Mouse (Mus musculus) embryonic fibroblast, embryonic 13.5 days (primary cell): ENCODE results near the gene Hist1h2bp. TPM values are rescaled to one million over a fixed set of nuclear protein-coding genes. Genes with fewer than 3 reads are reported as not detected.
A peak's percentile ranks its signal among the peaks of the same experiment; 100 is the strongest.
"Not testable (repeated sequence)": the region's sequence is repeated elsewhere in the genome, so short reads cannot be mapped to it uniquely, and the experiment has no call there.

Experiments used
- H3K27ac ChIP-seq: 2 replicates; pipeline ENCODE4 v1.5.1; 2012; ENCODE audit warnings: low read length, control low read depth, inconsistent platforms; ENCODE audit not compliant: insufficient read depth
- H3K4me1 ChIP-seq: 2 replicates; pipeline ENCODE4 v1.6.1; 2011; ENCODE audit warnings: low read length; ENCODE audit not compliant: control insufficient read depth, insufficient read depth
- H3K4me3 ChIP-seq: 2 replicates; pipeline ENCODE4 v1.5.1; 2011; ENCODE audit warnings: mild to moderate bottlenecking, control low read depth, low read length; ENCODE audit not compliant: insufficient read depth
- CTCF ChIP-seq: IDR thresholded peaks from 2 replicates; pipeline ENCODE4 v1.5.1; 2011; ENCODE audit warnings: mild to moderate bottlenecking, control low read depth, low read length, moderate library complexity, borderline replicate concordance; ENCODE audit not compliant: insufficient read depth
- POLR2A ChIP-seq: IDR thresholded peaks from 2 replicates; pipeline ENCODE4 v1.6.1; 2011; ENCODE audit warnings: low read depth, mild to moderate bottlenecking, control low read depth, low read length, moderate library complexity
- polyA plus RNA-seq: library from polyadenylated mRNA; stranded (reverse); fragments of >200 nt; gene quantifications from 2 replicates; pipeline ENCODE4 v1.2.4, GENCODE M21; 2011; ENCODE audit warnings: low read depth; ENCODE audit not compliant: missing spikeins, insufficient read length

Gene Hist1h2bp
- polyA plus RNA-seq, 1 experiment = 1.0 TPM

DNA sequence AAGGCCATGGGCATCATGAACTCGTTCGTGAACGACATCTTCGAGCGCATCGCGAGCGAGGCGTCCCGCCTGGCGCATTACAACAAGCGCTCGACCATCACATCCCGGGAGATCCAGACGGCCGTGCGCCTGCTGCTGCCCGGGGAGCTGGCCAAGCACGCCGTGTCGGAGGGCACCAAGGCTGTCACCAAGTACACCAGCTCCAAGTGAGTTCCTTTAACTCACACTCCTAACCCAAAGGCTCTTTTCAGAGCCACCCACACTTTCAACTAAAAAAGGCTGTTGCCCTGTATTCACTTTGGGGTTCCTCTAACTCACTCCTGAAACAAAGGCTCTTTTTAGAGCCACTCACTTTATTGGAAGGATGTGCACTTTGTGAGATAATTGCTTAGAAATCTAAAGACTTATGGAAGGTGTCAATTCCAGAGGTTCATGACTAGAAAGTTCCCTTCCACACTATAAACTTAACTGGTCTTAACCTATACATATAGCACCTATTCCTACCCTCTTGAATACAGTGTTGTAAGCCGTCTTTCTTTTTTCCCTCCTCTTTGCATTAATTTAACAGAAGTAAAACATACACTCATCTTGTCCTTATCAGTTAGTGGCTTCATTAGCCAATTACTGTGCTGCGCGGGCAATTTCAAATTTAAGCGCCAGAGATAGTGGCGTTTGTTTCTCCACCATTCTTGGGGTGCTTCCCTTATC is 32.8 kb upstream of the Hist1h2bp start:
- not testable (repeated sequence) for H3K4me1 ChIP-seq
- peak overlapping the region; percentile 55 for H3K4me3 ChIP-seq
- peak overlapping the region; percentile 71 for H3K27ac ChIP-seq
- TF ChIP-seq POLR2A = peak; percentile 56; the same call in 1 of the 2 replicates

GRCm38 (mm10) chr13:21755707-21756106 is 31.6 kb upstream of the Hist1h2bp start:
- H3K4me3 ChIP-seq = no peak overlapping the region
- peaks cover 6% of the 10 kb centered on the region; the same call in 1 of the 2 replicates for H3K4me1 ChIP-seq
- TF ChIP-seq CTCF (no peak), POLR2A (no peak)
- H3K27ac ChIP-seq = no peak overlapping the region

GRCm38 (mm10) chr13:21778814-21779766 is 8.2 kb upstream of the Hist1h2bp start:
- H3K4me1 ChIP-seq = no peaks in the 10 kb centered on the region
- peak; percentile 98 for TF ChIP-seq POLR2A
- no peak for TF ChIP-seq CTCF
- H3K4me3 ChIP-seq = peak overlapping the region; percentile 62
- peak overlapping the region; percentile 63 for H3K27ac ChIP-seq

DNA sequence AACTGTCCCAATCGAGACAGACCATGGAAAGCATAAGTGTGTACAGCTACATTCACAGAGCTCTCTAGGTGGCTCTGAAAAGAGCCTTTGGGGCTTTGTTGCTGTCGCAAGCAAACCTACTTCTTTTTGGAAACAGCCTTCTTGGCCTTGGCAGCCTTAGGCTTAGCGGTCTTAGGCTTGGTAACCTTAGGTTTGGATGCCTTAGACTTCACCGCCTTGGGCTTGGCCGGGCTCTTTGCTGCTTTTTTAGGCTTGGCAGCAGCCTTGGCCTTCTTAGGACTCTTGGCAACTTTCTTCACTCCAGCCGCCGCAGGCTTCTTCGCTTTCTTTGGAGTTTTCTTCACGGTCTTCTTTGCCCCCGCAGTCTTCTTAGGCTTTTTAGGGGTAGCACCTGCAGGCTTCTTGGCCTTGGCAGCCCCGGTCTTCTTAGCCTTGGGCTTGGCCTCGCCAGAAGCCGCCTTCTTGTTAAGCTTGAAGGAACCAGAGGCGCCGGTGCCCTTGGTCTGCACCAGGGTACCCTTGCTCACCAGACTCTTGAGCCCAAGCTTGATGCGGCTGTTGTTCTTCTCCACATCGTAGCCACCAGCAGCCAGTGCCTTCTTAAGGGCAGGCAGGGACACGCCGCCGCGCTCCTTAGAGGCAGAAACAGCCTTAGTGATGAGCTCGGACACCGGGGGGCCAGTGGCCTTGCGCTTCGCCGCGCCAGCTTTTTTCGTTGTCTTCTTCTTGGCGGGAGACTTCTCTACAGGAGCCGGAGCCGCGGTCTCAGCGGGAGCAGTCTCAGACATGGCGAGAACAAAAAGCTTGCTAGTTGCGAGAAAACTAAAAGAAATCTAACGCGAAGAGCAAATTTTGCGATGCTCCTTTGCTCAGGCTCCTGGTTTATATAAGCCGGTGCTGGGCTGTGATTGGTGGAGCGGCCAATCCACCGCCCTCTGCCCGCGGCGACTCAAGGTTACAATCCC is 7.2 kb upstream of the Hist1h2bp start, which contains the start of gene Hist1h1b:
Gene Hist1h1b (minus strand): TSS at position 859 of the 965 bp plus-strand sequence.
- peak; percentile 94 for TF ChIP-seq POLR2A
- TF ChIP-seq CTCF = no peak
- no peaks in the 10 kb centered on the region for H3K4me1 ChIP-seq
- H3K27ac ChIP-seq = peak within 1 kb of the TSS; percentile 63
- peak within 1 kb of the TSS; percentile 62 for H3K4me3 ChIP-seq

GRCm38 (mm10) chr13:21781021-21781555 is 6.2 kb upstream of the Hist1h2bp start:
- no peak overlapping the region for H3K4me3 ChIP-seq
- H3K4me1 ChIP-seq = no peaks in the 10 kb centered on the region
- no peak overlapping the region for H3K27ac ChIP-seq
- TF ChIP-seq CTCF (no peak), POLR2A (no peak)

DNA sequence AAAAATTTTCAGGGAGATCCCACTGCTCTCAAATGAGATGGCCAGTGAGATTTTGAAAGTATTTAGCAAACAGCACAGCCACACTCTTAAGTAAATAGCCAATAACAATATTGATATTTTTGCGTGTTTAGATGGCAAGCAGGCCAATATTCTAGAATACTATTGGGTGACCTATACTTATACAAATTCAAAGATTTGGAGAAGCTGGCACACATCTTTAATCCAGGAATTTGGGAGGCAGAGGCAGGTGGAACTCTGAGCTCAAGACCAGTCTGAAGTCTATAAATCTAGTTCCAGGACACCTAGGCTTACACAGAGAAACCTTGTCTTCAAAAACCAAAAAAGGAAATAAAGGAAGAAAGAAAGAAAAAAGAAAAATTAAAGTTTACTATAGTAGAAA is 5.6 kb upstream of the Hist1h2bp start:
- no peak overlapping the region for H3K4me3 ChIP-seq

DNA sequence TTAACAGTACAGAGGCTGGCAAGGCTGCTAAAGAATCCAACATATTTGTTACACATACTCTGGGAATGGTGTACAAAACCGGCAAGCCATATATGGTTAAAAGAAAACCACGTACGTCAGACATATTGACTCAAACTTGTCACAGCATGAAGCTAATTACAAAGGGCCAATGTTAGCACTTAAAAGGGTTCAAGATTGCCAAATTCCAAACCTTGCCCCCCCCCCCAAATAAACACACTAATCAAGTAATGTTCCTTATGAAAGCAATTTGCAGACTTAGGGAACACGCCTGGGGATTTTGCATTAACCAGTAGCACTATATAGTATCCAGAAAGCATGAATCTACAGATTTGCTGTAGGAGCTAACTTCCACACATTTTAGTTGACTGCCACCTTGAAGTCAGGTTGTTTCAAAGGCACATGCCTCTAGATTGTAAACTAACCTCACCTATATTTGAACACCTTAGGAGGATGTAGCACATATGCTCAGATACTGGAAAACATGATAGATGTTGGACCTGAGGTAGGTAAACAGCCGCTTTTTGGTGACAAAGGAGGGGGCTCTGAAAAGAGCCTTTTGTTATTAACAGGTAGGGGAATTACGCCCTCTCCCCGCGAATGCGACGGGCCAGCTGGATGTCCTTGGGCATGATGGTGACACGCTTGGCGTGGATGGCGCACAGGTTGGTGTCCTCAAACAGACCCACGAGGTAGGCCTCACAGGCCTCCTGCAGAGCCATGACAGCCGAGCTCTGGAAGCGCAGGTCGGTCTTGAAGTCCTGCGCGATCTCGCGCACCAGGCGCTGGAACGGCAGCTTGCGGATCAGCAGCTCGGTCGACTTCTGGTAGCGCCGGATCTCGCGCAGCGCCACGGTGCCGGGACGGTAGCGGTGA is 4.7 kb upstream of the Hist1h2bp start:
- peak overlapping the region; percentile 46 for H3K4me3 ChIP-seq
- peak overlapping the region; percentile 96 for H3K27ac ChIP-seq
- H3K4me1 ChIP-seq = not testable (repeated sequence)
- peak; percentile 87 for TF ChIP-seq POLR2A

More for the DNA sequence above, 5.6 kb upstream of the Hist1h2bp start:
- Histone ChIP-seq H3K27ac (no peak overlapping the region), H3K4me1 (no peaks in the 10 kb centered on the region)
- no peak for TF ChIP-seq CTCF
- no peak for TF ChIP-seq POLR2A

DNA sequence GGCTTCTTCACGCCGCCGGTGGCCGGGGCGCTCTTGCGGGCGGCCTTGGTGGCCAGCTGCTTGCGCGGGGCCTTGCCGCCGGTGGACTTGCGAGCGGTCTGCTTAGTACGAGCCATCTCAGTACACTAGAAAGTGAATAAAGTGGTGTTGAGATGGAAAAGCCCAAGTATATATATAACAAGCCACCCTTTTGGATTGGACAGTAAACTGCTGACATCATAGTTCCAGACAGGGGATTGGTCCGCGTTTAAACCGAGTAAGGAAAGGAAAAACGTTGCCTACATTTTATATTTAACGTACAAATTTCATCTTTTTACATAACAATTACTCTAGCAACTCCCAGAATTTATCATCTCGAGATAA is 4.0 kb upstream of the Hist1h2bp start, which contains the start of gene Hist1h3i:
Gene Hist1h3i (minus strand): TSS at position 116 of the 363 bp plus-strand sequence.
- H3K4me1 ChIP-seq = no peaks in the 10 kb centered on the region
- TF ChIP-seq POLR2A (no peak; the same call in none of the 2 replicates), CTCF (no peak)
- peak within 1 kb of the TSS; percentile 46 for H3K4me3 ChIP-seq
- peak within 1 kb of the TSS; percentile 96 for H3K27ac ChIP-seq
